Mouse (Mus musculus): ENCODE measurements around the gene Tbc1d10a. TPM values are rescaled to one million over a fixed set of nuclear protein-coding genes. Genes with fewer than 3 reads are reported as not detected.

The Tbc1d10a gene
- polyA plus RNA-seq, 1 experiment from 2014 or later = 15.6 TPM

- Histone ChIP-seq H3K9me3 (replicated peaks) (no peaks in the 10 kb centered on the region), H3K27ac (ENCODE audit: poor library complexity, severe bottlenecking) (peak overlapping the region; percentile 55), H3K4me1 (replicated peaks) (peaks cover 15% of the 10 kb centered on the region), H3K27me3 (replicated peaks) (peaks cover 8% of the 10 kb centered on the region; the same call in 1 of the 2 replicates), H3K36me3 (peaks cover 36% of the 10 kb centered on the region), H3K4me3 (no peak overlapping the region), H3K9ac (0 out of 2 replicates have a peak overlapping the region, but pooled peaks have one; percentile 8), H3K4me2 (no peak overlapping the region)
- WGBS = 73% methylated on average over 9 of the region's 9 CpGs
- ATAC-seq (ENCODE audit: insufficient number of reproducible peaks, low FRiP score) = peak; percentile 47
Measured at GRCm38 (mm10) chr11:4216248-4217000, 29.8 kb downstream of the Tbc1d10a start.

GRCm38 (mm10) chr11:4217914-4218629 is 31.5 kb downstream of the Tbc1d10a start, which contains the start of gene Castor1:
TSS of gene Castor1 (plus strand) at chr11:4218225.
- Histone ChIP-seq H3K9ac (peak within 1 kb of the TSS; percentile 73), H3K4me2 (peak within 1 kb of the TSS; percentile 88), H3K9me3 (replicated peaks) (no peaks in the 10 kb centered on the region), H3K36me3 (peaks cover 21% of the 10 kb centered on the region), H3K4me3 (peak within 1 kb of the TSS; percentile 53), H3K27me3 (replicated peaks) (peaks cover 13% of the 10 kb centered on the region; the same call in 1 of the 2 replicates), H3K27ac (ENCODE audit: poor library complexity, severe bottlenecking) (peak within 1 kb of the TSS; percentile 20; the same call in 1 of the 2 replicates), H3K4me1 (replicated peaks) (peaks cover 15% of the 10 kb centered on the region)
- ATAC-seq (ENCODE audit: insufficient number of reproducible peaks, low FRiP score) = peak; percentile 92
- 2% methylated on average over 55 of the region's 56 CpGs for WGBS

- peaks cover 13% of the 10 kb centered on the region; the same call in 1 of the 2 replicates for H3K27me3 ChIP-seq (replicated peaks)
- WGBS = 12% methylated on average over 6 of the region's 6 CpGs
- peaks cover 16% of the 10 kb centered on the region for H3K36me3 ChIP-seq
- H3K9ac ChIP-seq = peak overlapping the region; percentile 73
- H3K9me3 ChIP-seq (replicated peaks) = no peaks in the 10 kb centered on the region
- no peak for ATAC-seq (ENCODE audit: insufficient number of reproducible peaks, low FRiP score)
- no peak overlapping the region for H3K27ac ChIP-seq (ENCODE audit: poor library complexity, severe bottlenecking)
- H3K4me2 ChIP-seq = peak overlapping the region; percentile 88
- H3K4me1 ChIP-seq (replicated peaks) = peaks cover 20% of the 10 kb centered on the region
- H3K4me3 ChIP-seq = peak overlapping the region; percentile 53
Measured at GRCm38 (mm10) chr11:4218637-4219036, 32.0 kb downstream of the Tbc1d10a start.

GRCm38 (mm10) chr11:4219317-4219751 is 32.7 kb downstream of the Tbc1d10a start:
- H3K4me1 ChIP-seq (replicated peaks) = peaks cover 22% of the 10 kb centered on the region
- peaks cover 13% of the 10 kb centered on the region; the same call in 1 of the 2 replicates for H3K27me3 ChIP-seq (replicated peaks)
- ATAC-seq (ENCODE audit: insufficient number of reproducible peaks, low FRiP score) = no peak
- H3K4me2 ChIP-seq = no peak overlapping the region; the same call in 1 of the 2 replicates
- 7% methylated on average over 2 of the region's 2 CpGs for WGBS
- no peak overlapping the region for H3K4me3 ChIP-seq
- peaks cover 9% of the 10 kb centered on the region for H3K36me3 ChIP-seq
- no peaks in the 10 kb centered on the region for H3K9me3 ChIP-seq (replicated peaks)
- no peak overlapping the region for H3K27ac ChIP-seq (ENCODE audit: poor library complexity, severe bottlenecking)
- no peak overlapping the region for H3K9ac ChIP-seq

- Histone ChIP-seq H3K36me3 (peaks cover 3% of the 10 kb centered on the region), H3K4me2 (no peak overlapping the region), H3K4me1 (replicated peaks) (peaks cover 22% of the 10 kb centered on the region), H3K27ac (ENCODE audit: poor library complexity, severe bottlenecking) (no peak overlapping the region), H3K9ac (no peak overlapping the region), H3K9me3 (replicated peaks) (no peaks in the 10 kb centered on the region), H3K27me3 (replicated peaks) (peaks cover 13% of the 10 kb centered on the region; the same call in 1 of the 2 replicates), H3K4me3 (no peak overlapping the region)
- 51% methylated on average over 9 of the region's 9 CpGs for WGBS
- no peak for ATAC-seq (ENCODE audit: insufficient number of reproducible peaks, low FRiP score)
Measured at GRCm38 (mm10) chr11:4219908-4220307, 33.3 kb downstream of the Tbc1d10a start.

- Histone ChIP-seq H3K9ac (no peak overlapping the region), H3K4me1 (replicated peaks) (peaks cover 20% of the 10 kb centered on the region), H3K36me3 (no peaks in the 10 kb centered on the region), H3K27me3 (replicated peaks) (peaks cover 13% of the 10 kb centered on the region; the same call in 1 of the 2 replicates), H3K27ac (ENCODE audit: poor library complexity, severe bottlenecking) (no peak overlapping the region), H3K4me3 (no peak overlapping the region), H3K4me2 (no peak overlapping the region), H3K9me3 (replicated peaks) (no peaks in the 10 kb centered on the region)
- no peak for ATAC-seq (ENCODE audit: insufficient number of reproducible peaks, low FRiP score)
- WGBS = 48% methylated on average over 28 of the region's 28 CpGs
Measured at GRCm38 (mm10) chr11:4220443-4221400, 34.1 kb downstream of the Tbc1d10a start.

- H3K9ac ChIP-seq = no peak overlapping the region
Measured at GRCm38 (mm10) chr11:4222046-4222950, 35.7 kb downstream of the Tbc1d10a start.

GRCm38 (mm10) chr11:4223393-4224188 is 37.0 kb downstream of the Tbc1d10a start:
- Histone ChIP-seq H3K27ac (ENCODE audit: poor library complexity, severe bottlenecking) (no peak overlapping the region; the same call in 1 of the 2 replicates), H3K4me1 (replicated peaks) (peaks cover 8% of the 10 kb centered on the region), H3K4me3 (peak overlapping the region; percentile 6; the same call in 1 of the 2 replicates), H3K9me3 (replicated peaks) (no peaks in the 10 kb centered on the region), H3K9ac (no peak overlapping the region), H3K36me3 (no peaks in the 10 kb centered on the region), H3K4me2 (0 out of 2 replicates have a peak overlapping the region, but pooled peaks have one; percentile 13), H3K27me3 (replicated peaks) (peaks cover 16% of the 10 kb centered on the region; the same call in 1 of the 2 replicates)
- peak; percentile 89 for ATAC-seq (ENCODE audit: insufficient number of reproducible peaks, low FRiP score)
- WGBS = 27% methylated on average over 5 of the region's 7 CpGs

More at GRCm38 (mm10) chr11:4222046-4222950, 35.7 kb downstream of the Tbc1d10a start:
- no peak overlapping the region for H3K27ac ChIP-seq (ENCODE audit: poor library complexity, severe bottlenecking)
- peaks cover 12% of the 10 kb centered on the region for H3K4me1 ChIP-seq (replicated peaks)
- H3K4me2 ChIP-seq = no peak overlapping the region
- no peak for ATAC-seq (ENCODE audit: insufficient number of reproducible peaks, low FRiP score)
- H3K27me3 ChIP-seq (replicated peaks) = peaks cover 13% of the 10 kb centered on the region; the same call in 1 of the 2 replicates
- 73% methylated on average over 17 of the region's 17 CpGs for WGBS
- H3K36me3 ChIP-seq = no peaks in the 10 kb centered on the region
- H3K4me3 ChIP-seq = no peak overlapping the region
- H3K9me3 ChIP-seq (replicated peaks) = no peaks in the 10 kb centered on the region

GRCm38 (mm10) chr11:4224223-4224622 is 37.6 kb downstream of the Tbc1d10a start:
- peaks cover 7% of the 10 kb centered on the region for H3K4me1 ChIP-seq (replicated peaks)
- 28% methylated on average over 2 of the region's 2 CpGs for WGBS
- H3K4me3 ChIP-seq = peak overlapping the region; percentile 2; the same call in 1 of the 2 replicates
- H3K9ac ChIP-seq = no peak overlapping the region
- H3K4me2 ChIP-seq = peak overlapping the region; percentile 28; the same call in 1 of the 2 replicates
- no peaks in the 10 kb centered on the region for H3K36me3 ChIP-seq
- no peaks in the 10 kb centered on the region for H3K9me3 ChIP-seq (replicated peaks)
- H3K27me3 ChIP-seq (replicated peaks) = peaks cover 16% of the 10 kb centered on the region; the same call in 1 of the 2 replicates
- no peak for ATAC-seq (ENCODE audit: insufficient number of reproducible peaks, low FRiP score)
- no peak overlapping the region for H3K27ac ChIP-seq (ENCODE audit: poor library complexity, severe bottlenecking)

Measured in heart, embryonic 12.5 days (tissue).